Mouse (Mus musculus) hindbrain, embryonic 11.5 days (tissue): ENCODE data around the gene Llgl2. TPM values are rescaled to one million over a fixed set of nuclear protein-coding genes. Genes with fewer than 3 reads are reported as not detected.

Source experiments
- ATAC-seq: fragments of 200-750 bp; cut with Nextera tagmentation; 2 replicates; pipeline ENCODE4 v1.8.0; 2017; ENCODE audit warnings: mild to moderate bottlenecking, moderate TSS enrichment, moderate library complexity; ENCODE audit not compliant: low FRiP score
- DNase-seq: peaks from one replicate; pipeline ENCODE4 v3.0.0-alpha.2; 2015; ENCODE audit warnings: low spot score
- H3K27ac ChIP-seq: fragments of 300-500 bp; sonication (generic); 2 replicates; pipeline ENCODE4 v1.5.1; 2014; ENCODE audit warnings: mild to moderate bottlenecking, low read depth, low read length
- H3K27me3 ChIP-seq: fragments of 300-500 bp; sonication (generic); 2 replicates; pipeline ENCODE4 v1.6.1; 2014; ENCODE audit warnings: mild to moderate bottlenecking, low read length, moderate library complexity, mixed read lengths; ENCODE audit not compliant: control insufficient read depth, insufficient read depth
- H3K36me3 ChIP-seq: fragments of 300-500 bp; sonication (generic); 2 replicates; pipeline ENCODE4 v1.6.1; 2014; ENCODE audit warnings: mild to moderate bottlenecking, low read length, moderate library complexity, mixed read lengths; ENCODE audit not compliant: control insufficient read depth, insufficient read depth
- H3K4me1 ChIP-seq: fragments of 300-500 bp; sonication (generic); replicated peaks from 2 replicates; pipeline ENCODE4 v1.6.1; 2014; ENCODE audit warnings: low read length, mixed read lengths; ENCODE audit not compliant: control insufficient read depth, insufficient read depth
- H3K4me2 ChIP-seq: fragments of 300-500 bp; sonication (generic); replicated peaks from 2 replicates; pipeline ENCODE4 v1.6.1; 2014; ENCODE audit warnings: mild to moderate bottlenecking, low read depth, low read length
- H3K4me3 ChIP-seq: fragments of 300-500 bp; sonication (generic); 2 replicates; pipeline ENCODE4 v1.5.1; 2014; ENCODE audit warnings: low read depth, low read length
- H3K9ac ChIP-seq: fragments of 300-500 bp; sonication (generic); 2 replicates; pipeline ENCODE4 v1.6.1; 2014; ENCODE audit warnings: low read depth, low read length
- H3K9me3 ChIP-seq: fragments of 300-500 bp; sonication (generic); 2 replicates; pipeline ENCODE4 v1.6.1; 2016; ENCODE audit warnings: low read length; ENCODE audit not compliant: control insufficient read depth
- WGBS: fragments of 180-500 bp; shearing (Covaris S2); extraction: QIAGEN DNeasy Blood & Tissue Kit; methylation state at CpG from one replicate; pipeline ENCODE4 v1.1.7; 2014; 5-methylcytosine and 5-hydroxymethylcytosine counted together
- polyA plus RNA-seq: library from polyadenylated mRNA; unstranded; fragments of >200 nt; fragmentation: Nextera tagmentation; extraction: Ambion mirVana; gene quantifications from 2 replicates; pipeline ENCODE4 v1.2.1, GENCODE M21; 2014

Llgl2 gene
- polyA plus RNA-seq, 1 experiment from 2014 or later = 3.8 TPM

GRCm38 (mm10) chr11:115786473-115786872 lies 37.4 kb upstream of the Llgl2 start:
- no peak overlapping the region for H3K4me3 ChIP-seq
- no peak for DNase-seq
- no peaks in the 10 kb centered on the region for H3K27me3 ChIP-seq
- H3K4me1 ChIP-seq = no peaks in the 10 kb centered on the region
- no peak overlapping the region for H3K9ac ChIP-seq
- H3K27ac ChIP-seq = no peak overlapping the region
- peaks cover 11% of the 10 kb centered on the region; the same call in 1 of the 2 replicates for H3K36me3 ChIP-seq
- H3K9me3 ChIP-seq = no peaks in the 10 kb centered on the region
- no peak overlapping the region for H3K4me2 ChIP-seq
- WGBS = 67% methylated on average over 6 of the region's 6 CpGs
- ATAC-seq = no peak

GRCm38 (mm10) chr11:115789787-115790186 lies 34.1 kb upstream of the Llgl2 start:
- no peaks in the 10 kb centered on the region for H3K4me1 ChIP-seq
- ATAC-seq = no peak
- H3K9me3 ChIP-seq = no peaks in the 10 kb centered on the region
- peaks cover 20% of the 10 kb centered on the region for H3K36me3 ChIP-seq
- no peaks in the 10 kb centered on the region for H3K27me3 ChIP-seq
- H3K9ac ChIP-seq = no peak overlapping the region
- H3K27ac ChIP-seq = no peak overlapping the region
- H3K4me2 ChIP-seq = no peak overlapping the region
- DNase-seq = no peak
- WGBS = 95% methylated on average over 7 of the region's 7 CpGs
- no peak overlapping the region for H3K4me3 ChIP-seq

GRCm38 (mm10) chr11:115791919-115792318 lies 31.9 kb upstream of the Llgl2 start:
- no peaks in the 10 kb centered on the region for H3K4me1 ChIP-seq
- no peaks in the 10 kb centered on the region for H3K27me3 ChIP-seq
- no peak overlapping the region for H3K4me3 ChIP-seq
- ATAC-seq (no peak), DNase-seq (no peak)
- H3K4me2 ChIP-seq = no peak overlapping the region
- H3K9ac ChIP-seq = no peak overlapping the region
- no peaks in the 10 kb centered on the region for H3K9me3 ChIP-seq
- peaks cover 20% of the 10 kb centered on the region for H3K36me3 ChIP-seq
- H3K27ac ChIP-seq = no peak overlapping the region
- 93% methylated on average over 16 of the region's 16 CpGs for WGBS

GRCm38 (mm10) chr11:115792353-115792752 lies 31.5 kb upstream of the Llgl2 start:
- Histone ChIP-seq H3K4me3 (no peak overlapping the region), H3K4me1 (no peaks in the 10 kb centered on the region), H3K27ac (no peak overlapping the region), H3K36me3 (peaks cover 22% of the 10 kb centered on the region), H3K4me2 (no peak overlapping the region), H3K9me3 (no peaks in the 10 kb centered on the region), H3K27me3 (no peaks in the 10 kb centered on the region), H3K9ac (no peak overlapping the region)
- DNase-seq (no peak), ATAC-seq (no peak)
- 91% methylated on average over 14 of the region's 14 CpGs for WGBS

- WGBS = 81% methylated on average over 15 of the region's 15 CpGs
- ATAC-seq (no peak), DNase-seq (no peak)
- H3K9ac ChIP-seq = no peak overlapping the region
- H3K27me3 ChIP-seq = no peaks in the 10 kb centered on the region
- H3K27ac ChIP-seq = no peak overlapping the region
- no peak overlapping the region for H3K4me2 ChIP-seq
- peaks cover 31% of the 10 kb centered on the region for H3K36me3 ChIP-seq
- no peaks in the 10 kb centered on the region for H3K4me1 ChIP-seq
- no peaks in the 10 kb centered on the region for H3K9me3 ChIP-seq
- no peak overlapping the region for H3K4me3 ChIP-seq
Observed at GRCm38 (mm10) chr11:115796898-115797297, 27.0 kb upstream of the Llgl2 start.

GRCm38 (mm10) chr11:115797665-115798064 lies 26.2 kb upstream of the Llgl2 start:
- DNase-seq = no peak
- no peak for ATAC-seq
- no peaks in the 10 kb centered on the region for H3K4me1 ChIP-seq
- no peak overlapping the region for H3K4me2 ChIP-seq
- H3K27ac ChIP-seq = no peak overlapping the region
- no peak overlapping the region for H3K4me3 ChIP-seq
- H3K36me3 ChIP-seq = peaks cover 31% of the 10 kb centered on the region
- H3K9ac ChIP-seq = no peak overlapping the region
- H3K9me3 ChIP-seq = no peaks in the 10 kb centered on the region
- 92% methylated on average over 9 of the region's 9 CpGs for WGBS
- H3K27me3 ChIP-seq = no peaks in the 10 kb centered on the region

- no peak overlapping the region for H3K4me2 ChIP-seq
- ATAC-seq (no peak), DNase-seq (no peak)
- no peaks in the 10 kb centered on the region for H3K9me3 ChIP-seq
- no peaks in the 10 kb centered on the region for H3K27me3 ChIP-seq
- H3K4me1 ChIP-seq = no peaks in the 10 kb centered on the region
- H3K27ac ChIP-seq = no peak overlapping the region
- WGBS = 92% methylated on average over 18 of the region's 18 CpGs
- peaks cover 44% of the 10 kb centered on the region for H3K36me3 ChIP-seq
- no peak overlapping the region for H3K4me3 ChIP-seq
- H3K9ac ChIP-seq = no peak overlapping the region
Observed at GRCm38 (mm10) chr11:115800981-115801380, 22.9 kb upstream of the Llgl2 start.

- Histone ChIP-seq H3K4me2 (no peak overlapping the region), H3K27ac (no peak overlapping the region), H3K4me1 (no peaks in the 10 kb centered on the region), H3K27me3 (no peaks in the 10 kb centered on the region), H3K9me3 (no peaks in the 10 kb centered on the region), H3K4me3 (no peak overlapping the region), H3K36me3 (peaks cover 45% of the 10 kb centered on the region), H3K9ac (no peak overlapping the region)
- 95% methylated on average over 24 of the region's 24 CpGs for WGBS
- ATAC-seq = no peak
- DNase-seq = no peak
Observed at GRCm38 (mm10) chr11:115803072-115803709, 20.7 kb upstream of the Llgl2 start.

- Histone ChIP-seq H3K27me3 (no peaks in the 10 kb centered on the region), H3K4me2 (no peak overlapping the region), H3K9ac (no peak overlapping the region), H3K36me3 (peaks cover 40% of the 10 kb centered on the region), H3K4me3 (no peak overlapping the region), H3K9me3 (no peaks in the 10 kb centered on the region), H3K4me1 (peaks cover 2% of the 10 kb centered on the region; the same call in 1 of the 2 replicates), H3K27ac (no peak overlapping the region)
- DNase-seq (no peak), ATAC-seq (no peak)
- WGBS = 96% methylated on average over 7 of the region's 7 CpGs
Observed at GRCm38 (mm10) chr11:115805005-115805404, 18.8 kb upstream of the Llgl2 start.
